In the genomic region with DNA sequence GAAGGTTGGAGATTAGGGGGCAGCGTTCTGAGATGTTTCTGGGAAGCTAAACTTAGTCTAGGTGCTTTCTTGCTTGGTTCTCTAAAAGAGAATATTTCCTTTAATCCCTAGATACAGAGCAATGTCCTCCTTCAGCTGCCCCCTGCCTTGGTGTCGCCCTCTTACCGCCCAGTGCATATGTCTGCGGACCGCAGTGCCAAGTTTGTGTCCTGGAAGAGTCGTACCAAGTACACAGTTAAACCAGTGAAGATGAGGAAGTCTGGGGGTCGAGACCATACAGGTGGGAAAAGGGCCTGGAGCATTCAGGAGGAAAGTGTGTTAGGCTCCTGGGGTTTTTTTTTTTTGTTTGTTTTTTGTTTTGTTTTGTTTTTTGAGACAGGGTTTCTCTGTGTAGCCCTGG, we compare ENCODE assay signal across 9 mouse cellular contexts. TPM values are rescaled to one million over a fixed set of nuclear protein-coding genes. Genes with fewer than 3 reads are reported as not detected.
DNase-seq lines count a peak whose midpoint lies in the region; ATAC-seq and TF ChIP-seq lines count a peak whose summit lies in the region.
"Had no signal": no experiment of that assay in that cellular context is flagged by ENCODE, and none has a peak within 500 bp of the region (broad histone marks: within the 10 kb centered on the region; RNA-seq: fewer than 3 reads in every experiment).

No protein-coding gene starts in this region.

- no peaks in the 10 kb centered on the region for H3K27me3 ChIP-seq in heart, embryonic 15.5 days
- no peaks in the 10 kb centered on the region for H3K27me3 ChIP-seq in G1E (ENCODE audit: insufficient read depth, low read length)
- no peaks in the 10 kb centered on the region for H3K27me3 ChIP-seq in forebrain, postnatal 0 days (ENCODE audit: insufficient read depth, low read length)
- H3K27me3 ChIP-seq in liver, postnatal 0 days (ENCODE audit: insufficient read depth, low read length), result no peaks in the 10 kb centered on the region
- H3K27me3 ChIP-seq: embryonic facial prominence, embryonic 12.5 days had no signal

- no peak for DNase-seq in heart, postnatal 36 days
- no peak for DNase-seq in G1E (ENCODE audit: low spot score)
- no peak for DNase-seq in forebrain, postnatal 0 days
- DNase-seq in liver, postnatal 0 days, result no peak
- DNase-seq in right cerebral cortex, postnatal 10 days (ENCODE audit: low spot score in 2 of 2), result no peak
- no peak for DNase-seq in thymus, adult 18-20 months
- DNase-seq in kidney, adult 18-20 months, result no peak

- H3K9me3 ChIP-seq in heart, embryonic 15.5 days (replicated peaks), result no peaks in the 10 kb centered on the region
- H3K9me3 ChIP-seq in G1E (replicated peaks), result no peaks in the 10 kb centered on the region
- H3K9me3 ChIP-seq in forebrain, postnatal 0 days (ENCODE audit: low read length), result no peaks in the 10 kb centered on the region
- H3K9me3 ChIP-seq in liver, postnatal 0 days (ENCODE audit: low read length), result no peaks in the 10 kb centered on the region
- H3K9me3 ChIP-seq: embryonic facial prominence, embryonic 12.5 days had no signal

- 90% methylated on average over 7 of the region's 7 CpGs for WGBS in heart, embryonic 15.5 days
- 91% methylated on average over 7 of the region's 7 CpGs for WGBS in forebrain, postnatal 0 days
- 87% methylated on average over 7 of the region's 7 CpGs for WGBS in liver, postnatal 0 days (ENCODE audit: insufficient replicate concordance)

- TF ChIP-seq CTCF in G1E (IDR thresholded peaks at IDR 0.05; ENCODE audit: low read depth, low read length), result no peak
- TF ChIP-seq CTCF in forebrain, postnatal 0 days (IDR thresholded peaks at IDR 0.05; ENCODE audit: low read depth), result no peak
- no peak for TF ChIP-seq CTCF in liver, postnatal 0 days (IDR thresholded peaks at IDR 0.05; ENCODE audit: low read depth)

- H3K4me1 ChIP-seq in heart, embryonic 15.5 days (replicated peaks), result peaks cover 45% of the 10 kb centered on the region
- H3K4me1 ChIP-seq in G1E (ENCODE audit: insufficient read depth, low read depth, low read length), result peaks cover 67% of the 10 kb centered on the region
- peaks cover 29% of the 10 kb centered on the region for H3K4me1 ChIP-seq in forebrain, postnatal 0 days (ENCODE audit: insufficient read depth)
- peaks cover 38% of the 10 kb centered on the region for H3K4me1 ChIP-seq in liver, postnatal 0 days (ENCODE audit: insufficient read depth)

- no peak for ATAC-seq in heart, embryonic 15.5 days (replicated peaks; ENCODE audit: insufficient number of reproducible peaks, insufficient read depth, low FRiP score, low read depth)
- no peak for ATAC-seq in G1E (ENCODE audit: extremely low read depth, insufficient number of reproducible peaks, low FRiP score, poor library complexity, severe bottlenecking)
- ATAC-seq in forebrain, postnatal 0 days, result no peak
- no peak for ATAC-seq in liver, postnatal 0 days

- 0 out of 2 replicates have a peak overlapping the region, but pooled peaks have one; percentile 83 for H3K9ac ChIP-seq in heart, embryonic 15.5 days
- 0 out of 2 replicates have a peak overlapping the region, but pooled peaks have one; percentile 83 for H3K9ac ChIP-seq in forebrain, postnatal 0 days
- peak overlapping the region; percentile 94 for H3K9ac ChIP-seq in liver, postnatal 0 days (replicated peaks)

- TF ChIP-seq EP300 in liver, postnatal 0 days (IDR thresholded peaks at IDR 0.05; ENCODE audit: low read depth), result no peak

- H3K27ac ChIP-seq in heart, embryonic 15.5 days, result no peak overlapping the region
- no peak overlapping the region for H3K27ac ChIP-seq in forebrain, postnatal 0 days (ENCODE audit: low read depth, low read length)
- H3K27ac ChIP-seq in liver, postnatal 0 days (ENCODE audit: low read depth), result no peak overlapping the region

- H3K4me2 ChIP-seq in heart, embryonic 15.5 days, result no peak overlapping the region; the same call in 1 of the 2 replicates
- no peak overlapping the region for H3K4me2 ChIP-seq in forebrain, postnatal 0 days (ENCODE audit: low read depth)
- peak overlapping the region; percentile 91; the same call in 1 of the 2 replicates for H3K4me2 ChIP-seq in liver, postnatal 0 days (ENCODE audit: low read depth, low read length)

- intact Hi-C loops in heart, postnatal 36 days (cut with DNase I), result loop anchor here (5.0 to 10.0 kb wide), 2 partner anchors 95 to 208 kb away; a partner anchor contains a TSS

- H3K36me3 ChIP-seq in heart, embryonic 15.5 days, result peaks cover 9% of the 10 kb centered on the region; the same call in 1 of the 2 replicates
- peaks cover 42% of the 10 kb centered on the region for H3K36me3 ChIP-seq in G1E (replicated peaks)
- H3K36me3 ChIP-seq in forebrain, postnatal 0 days (ENCODE audit: insufficient read depth), result peaks cover 6% of the 10 kb centered on the region
- H3K36me3 ChIP-seq in liver, postnatal 0 days (replicated peaks; ENCODE audit: insufficient read depth, low read length), result peaks cover 12% of the 10 kb centered on the region

- H3K4me3 ChIP-seq in heart, embryonic 15.5 days, result peak overlapping the region; percentile 79
- peak overlapping the region; percentile 94; the same call in 1 of the 2 replicates for H3K4me3 ChIP-seq in G1E (ENCODE audit: low read depth, low read length)
- no peak overlapping the region for H3K4me3 ChIP-seq in forebrain, postnatal 0 days (ENCODE audit: low read depth, low read length)
- H3K4me3 ChIP-seq in liver, postnatal 0 days (ENCODE audit: low read depth, low read length), result peak overlapping the region; percentile 98; the same call in 1 of the 2 replicates

RNA-seq across cellular contexts. Expression of a gene that starts 1.2 kb away (rescaled TPM):
- polyA plus RNA-seq in heart, embryonic 15.5 days (2015; fragmentation: Nextera tagmentation; extraction: Ambion mirVana), result 94.3 and 102 TPM in 2 replicates
- total RNA-seq in heart, postnatal 36 days (2021), result 100 to 1,000 TPM; 130 to 134 TPM
- total RNA-seq in G1E (2014; fragmentation: Nextera tagmentation) (44.7 and 59.4 TPM in 2 replicates), G1E (2017) (76.3 and 107 TPM in 2 replicates)
- polyA plus RNA-seq in G1E (2012), result 853 and 1,060 TPM in 2 replicates
- 51.4 and 62.9 TPM in 2 replicates for total RNA-seq in forebrain, postnatal 0 days (2014; rRNA removed)
- 96.2 and 111 TPM in 2 replicates for polyA plus RNA-seq in forebrain, postnatal 0 days (2015; fragmentation: Nextera tagmentation; extraction: Ambion mirVana)
- 75.2 and 79.3 TPM in 2 replicates for polyA plus RNA-seq in liver, postnatal 0 days (2015; fragmentation: Nextera tagmentation; extraction: Ambion mirVana)

RNA-seq across cellular contexts. Expression of a gene that starts 1.5 kb away (rescaled TPM):
- polyA plus RNA-seq in heart, embryonic 15.5 days (2015; fragmentation: Nextera tagmentation; extraction: Ambion mirVana), result 20.2 and 24.2 TPM in 2 replicates
- 10 to 100 TPM; 24.5 to 29.1 TPM for total RNA-seq in heart, postnatal 36 days (2021)
- total RNA-seq in G1E (2014; fragmentation: Nextera tagmentation) (1.3 and 2.1 TPM in 2 replicates), G1E (2017) (8.9 and 10.2 TPM in 2 replicates)
- polyA plus RNA-seq in G1E (2012), result 11.7 and 12.3 TPM in 2 replicates
- total RNA-seq in forebrain, postnatal 0 days (2014; rRNA removed), result 31.2 and 32.7 TPM in 2 replicates
- polyA plus RNA-seq in forebrain, postnatal 0 days (2015; fragmentation: Nextera tagmentation; extraction: Ambion mirVana), result 20.3 and 21.3 TPM in 2 replicates
- polyA plus RNA-seq in liver, postnatal 0 days (2015; fragmentation: Nextera tagmentation; extraction: Ambion mirVana), result 10.7 and 12.6 TPM in 2 replicates

RNA-seq across cellular contexts. Expression of a gene that starts 2.9 kb away (rescaled TPM):
- 32.8 and 44.9 TPM in 2 replicates for polyA plus RNA-seq in heart, embryonic 15.5 days (2015; fragmentation: Nextera tagmentation; extraction: Ambion mirVana)
- 10 to 100 TPM; 20.7 to 23.8 TPM for total RNA-seq in heart, postnatal 36 days (2021)
- total RNA-seq in G1E (2014; fragmentation: Nextera tagmentation) (44.1 and 47.4 TPM in 2 replicates), G1E (2017) (27.4 and 30.0 TPM in 2 replicates)
- polyA plus RNA-seq in G1E (2012), result 136 and 142 TPM in 2 replicates
- 77.0 and 89.9 TPM in 2 replicates for total RNA-seq in forebrain, postnatal 0 days (2014; rRNA removed)
- polyA plus RNA-seq in forebrain, postnatal 0 days (2015; fragmentation: Nextera tagmentation; extraction: Ambion mirVana), result 20.6 and 24.0 TPM in 2 replicates
- 5.2 and 6.2 TPM in 2 replicates for polyA plus RNA-seq in liver, postnatal 0 days (2015; fragmentation: Nextera tagmentation; extraction: Ambion mirVana)

RNA-seq across cellular contexts. Expression of a gene that starts 18.0 kb away (rescaled TPM):
- 34.1 and 49.5 TPM in 2 replicates for polyA plus RNA-seq in heart, embryonic 15.5 days (2015; fragmentation: Nextera tagmentation; extraction: Ambion mirVana)
- 1 to 10 TPM; 2.7 to 4.0 TPM for total RNA-seq in heart, postnatal 36 days (2021)
- total RNA-seq in G1E (2014; fragmentation: Nextera tagmentation) (not detected in 2 replicates), G1E (2017) (0.05 TPM in 1 of 2 replicates, not detected in the other)
- polyA plus RNA-seq in G1E (2012), result 0.01 TPM in 1 of 2 replicates, not detected in the other
- total RNA-seq in forebrain, postnatal 0 days (2014; rRNA removed), result 42.4 and 56.6 TPM in 2 replicates
- 18.9 and 19.7 TPM in 2 replicates for polyA plus RNA-seq in forebrain, postnatal 0 days (2015; fragmentation: Nextera tagmentation; extraction: Ambion mirVana)
- polyA plus RNA-seq in liver, postnatal 0 days (2015; fragmentation: Nextera tagmentation; extraction: Ambion mirVana), result 3.0 and 3.5 TPM in 2 replicates

RNA-seq across cellular contexts. Expression of a gene that starts 26.9 kb away (rescaled TPM):
- polyA plus RNA-seq in heart, embryonic 15.5 days (2015; fragmentation: Nextera tagmentation; extraction: Ambion mirVana), result 33.2 and 39.7 TPM in 2 replicates
- total RNA-seq in heart, postnatal 36 days (2021), result 10 to 100 TPM in 1 of 2 experiments, 1 to 10 TPM in 1; 9.5 to 10.7 TPM
- total RNA-seq in G1E (2014; fragmentation: Nextera tagmentation), result 12.2 and 13.2 TPM in 2 replicates
- total RNA-seq in G1E (2017), result 48.0 and 67.2 TPM in 2 replicates
- 39.0 and 45.0 TPM in 2 replicates for polyA plus RNA-seq in G1E (2012)
- 29.7 and 31.1 TPM in 2 replicates for total RNA-seq in forebrain, postnatal 0 days (2014; rRNA removed)
- polyA plus RNA-seq in forebrain, postnatal 0 days (2015; fragmentation: Nextera tagmentation; extraction: Ambion mirVana), result 39.4 and 52.1 TPM in 2 replicates
- 28.1 and 28.2 TPM in 2 replicates for polyA plus RNA-seq in liver, postnatal 0 days (2015; fragmentation: Nextera tagmentation; extraction: Ambion mirVana)
